In genomic region chr6:39055831-39056261, GRCm38 (mm10) we compare ENCODE assay signal across 13 mouse cellular contexts.
DNase-seq lines count a peak whose midpoint lies in the region; ATAC-seq and TF ChIP-seq lines count a peak whose summit lies in the region.
"Had no signal": no experiment of that assay in that cellular context is flagged by ENCODE, and none has a peak within 500 bp of the region (broad histone marks: within the 10 kb centered on the region; RNA-seq: fewer than 3 reads in every experiment).

No protein-coding gene starts in this region.

- H3K36me3 ChIP-seq in kidney, embryonic 14.5 days (ENCODE audit: control insufficient read depth, insufficient read depth, low read length): no peaks in the 10 kb centered on the region
- H3K36me3 ChIP-seq in heart, embryonic 14.5 days (ENCODE audit: control insufficient read depth, insufficient read depth, low read length): no peaks in the 10 kb centered on the region
- no peaks in the 10 kb centered on the region for H3K36me3 ChIP-seq in small intestine, adult 2 months (ENCODE audit: control insufficient read depth, insufficient read depth, low read length)
- H3K36me3 ChIP-seq in kidney, embryonic 16.5 days (ENCODE audit: insufficient read depth, low read length): no peaks in the 10 kb centered on the region
- H3K36me3 ChIP-seq: lung, embryonic 15.5 days had no signal

- 0 out of 2 replicates have a peak overlapping the region, but pooled peaks have one; percentile 2 for H3K9ac ChIP-seq in kidney, embryonic 14.5 days (ENCODE audit: low read depth, low read length)
- H3K9ac ChIP-seq in heart, embryonic 14.5 days (ENCODE audit: low read length): peak overlapping the region; percentile 54; the same call in 1 of the 2 replicates
- H3K9ac ChIP-seq in kidney, embryonic 16.5 days (replicated peaks; ENCODE audit: low read length): no peak overlapping the region
- H3K9ac ChIP-seq: lung, embryonic 15.5 days had no signal

- no peak overlapping the region for H3K4me2 ChIP-seq in kidney, embryonic 14.5 days (replicated peaks; ENCODE audit: low read depth, low read length)
- peak overlapping the region; percentile 47 for H3K4me2 ChIP-seq in heart, embryonic 14.5 days (ENCODE audit: low read length)
- H3K4me2 ChIP-seq in kidney, embryonic 16.5 days (replicated peaks; ENCODE audit: low read depth, low read length): no peak overlapping the region
- H3K4me2 ChIP-seq: lung, embryonic 15.5 days had no signal

- H3K9me3 ChIP-seq in kidney, embryonic 14.5 days (ENCODE audit: control insufficient read depth, low read length): no peaks in the 10 kb centered on the region
- H3K9me3 ChIP-seq in heart, embryonic 14.5 days (ENCODE audit: control insufficient read depth, low read length): no peaks in the 10 kb centered on the region
- no peaks in the 10 kb centered on the region for H3K9me3 ChIP-seq in kidney, embryonic 16.5 days (ENCODE audit: low read length)
- H3K9me3 ChIP-seq: lung, embryonic 15.5 days had no signal

- no peak for DNase-seq in kidney, postnatal 10 days
- no peak for DNase-seq in lung, postnatal 36 days
- DNase-seq: adrenal gland, postnatal 36 days; embryo, embryonic 11 days; kidney, adult 2 months; spleen, adult 18-20 months had no signal

- H3K27me3 ChIP-seq in kidney, embryonic 14.5 days (ENCODE audit: control insufficient read depth, insufficient read depth, low read length): no peaks in the 10 kb centered on the region
- no peaks in the 10 kb centered on the region for H3K27me3 ChIP-seq in heart, embryonic 14.5 days (ENCODE audit: control insufficient read depth, insufficient read depth, low read length)
- H3K27me3 ChIP-seq in small intestine, adult 2 months (ENCODE audit: control insufficient read depth, insufficient read depth, low read length): no peaks in the 10 kb centered on the region
- H3K27me3 ChIP-seq in kidney, embryonic 16.5 days (ENCODE audit: insufficient read depth, low read length): 0 out of 2 replicates have a peak, but pooled peaks cover 4% of the 10 kb centered on the region
- H3K27me3 ChIP-seq: lung, embryonic 15.5 days had no signal

- ATAC-seq in kidney, embryonic 14.5 days (ENCODE audit: low FRiP score, low TSS enrichment): no peak
- no peak for ATAC-seq in heart, embryonic 14.5 days (ENCODE audit: insufficient number of reproducible peaks, insufficient read depth, low FRiP score, low read depth)
- no peak for ATAC-seq in megakaryocyte progenitor cell, adult 5-6 weeks (replicated peaks; ENCODE audit: poor library complexity)
- no peak for ATAC-seq in kidney, embryonic 16.5 days (ENCODE audit: low FRiP score, low TSS enrichment)

- WGBS in kidney, embryonic 14.5 days: 56% methylated on average over 7 of the region's 7 CpGs
- 42% methylated on average over 7 of the region's 7 CpGs for WGBS in heart, embryonic 14.5 days
- WGBS in small intestine, adult 2 months: 32% methylated on average over 7 of the region's 7 CpGs
- 55% methylated on average over 7 of the region's 7 CpGs for WGBS in kidney, embryonic 16.5 days

- H3K4me3 ChIP-seq in kidney, embryonic 14.5 days (ENCODE audit: low read length): no peak overlapping the region
- H3K4me3 ChIP-seq in brown adipose tissue, adult 24 weeks (ENCODE audit: insufficient read depth, low read depth, low read length): peak overlapping the region; percentile 20; the same call in 1 of the 2 replicates
- no peak overlapping the region for H3K4me3 ChIP-seq in heart, embryonic 14.5 days (ENCODE audit: control insufficient read depth in 1 of 2, insufficient read depth in 1 of 2, low read depth in 1 of 2, low read length in 2 of 2)
- H3K4me3 ChIP-seq in small intestine, adult 2 months (ENCODE audit: low read depth, low read length): peak overlapping the region; percentile 6
- no peak overlapping the region for H3K4me3 ChIP-seq in kidney, embryonic 16.5 days (ENCODE audit: low read length)
- H3K4me3 ChIP-seq: lung, embryonic 15.5 days had no signal

- H3K4me1 ChIP-seq in kidney, embryonic 14.5 days (ENCODE audit: control insufficient read depth, insufficient read depth, low read length): peaks cover 24% of the 10 kb centered on the region
- no peaks in the 10 kb centered on the region for H3K4me1 ChIP-seq in brown adipose tissue, adult 24 weeks (ENCODE audit: control insufficient read depth, insufficient read depth, insufficient read length, low read length)
- H3K4me1 ChIP-seq in heart, embryonic 14.5 days (ENCODE audit: control insufficient read depth in 2 of 2, insufficient read depth in 2 of 2, low read length in 2 of 2): peaks cover 22 to 23% of the 10 kb centered on the region in 2 experiments
- H3K4me1 ChIP-seq in small intestine, adult 2 months (ENCODE audit: control insufficient read depth, insufficient read depth, insufficient read length, low read length): peaks cover 6% of the 10 kb centered on the region
- H3K4me1 ChIP-seq in kidney, embryonic 16.5 days (ENCODE audit: insufficient read depth, low read length): peaks cover 39% of the 10 kb centered on the region

- TF ChIP-seq POLR2A in small intestine, adult 2 months (IDR thresholded peaks at IDR 0.05; ENCODE audit: low read depth, low read length): no peak

- TF ChIP-seq CTCF in small intestine, adult 2 months (IDR thresholded peaks at IDR 0.05; ENCODE audit: extremely low read depth, insufficient read length, insufficient replicate concordance, low read depth, low read length): no peak

- H3K27ac ChIP-seq in kidney, embryonic 14.5 days (ENCODE audit: low read depth, low read length): no peak overlapping the region
- H3K27ac ChIP-seq in brown adipose tissue, adult 24 weeks (replicated peaks; ENCODE audit: low read depth, low read length): no peak overlapping the region
- H3K27ac ChIP-seq in heart, embryonic 14.5 days (replicated peaks in 1 of 2; ENCODE audit: control insufficient read depth in 1 of 2, insufficient read depth in 1 of 2, low read depth in 2 of 2, low read length in 2 of 2): peak overlapping the region in 1 of 2 experiments; percentile 37; a peak in 1 of 4 replicates
- H3K27ac ChIP-seq in small intestine, adult 2 months (ENCODE audit: insufficient read depth, low read depth, low read length): no peak overlapping the region
- H3K27ac ChIP-seq in kidney, embryonic 16.5 days (ENCODE audit: low read length): no peak overlapping the region
- H3K27ac ChIP-seq: lung, embryonic 15.5 days had no signal

Comparison
In these comparisons a context has a peak if more than half of its experiments do, and no peak if none do; other contexts are left out.
1. H3K4me3 ChIP-seq: peak in brown adipose tissue, adult 24 weeks (single experiment) and small intestine, adult 2 months (single experiment); none in kidney, embryonic 14.5 days (single experiment), heart, embryonic 14.5 days (0 of 2) and kidney, embryonic 16.5 days (single experiment).